Mouse (Mus musculus) cerebellum, adult (tissue): ENCODE data around the gene Rpl23a.

Experiments used
- ATAC-seq: cut with Nextera tagmentation; 2 replicates; pipeline ENCODE4 v1.9.2; 2017; ENCODE audit warnings: mild to moderate bottlenecking, moderate library complexity, mixed read lengths; ENCODE audit not compliant: insufficient number of reproducible peaks, low FRiP score, low TSS enrichment

Gene Rpl23a

DNA sequence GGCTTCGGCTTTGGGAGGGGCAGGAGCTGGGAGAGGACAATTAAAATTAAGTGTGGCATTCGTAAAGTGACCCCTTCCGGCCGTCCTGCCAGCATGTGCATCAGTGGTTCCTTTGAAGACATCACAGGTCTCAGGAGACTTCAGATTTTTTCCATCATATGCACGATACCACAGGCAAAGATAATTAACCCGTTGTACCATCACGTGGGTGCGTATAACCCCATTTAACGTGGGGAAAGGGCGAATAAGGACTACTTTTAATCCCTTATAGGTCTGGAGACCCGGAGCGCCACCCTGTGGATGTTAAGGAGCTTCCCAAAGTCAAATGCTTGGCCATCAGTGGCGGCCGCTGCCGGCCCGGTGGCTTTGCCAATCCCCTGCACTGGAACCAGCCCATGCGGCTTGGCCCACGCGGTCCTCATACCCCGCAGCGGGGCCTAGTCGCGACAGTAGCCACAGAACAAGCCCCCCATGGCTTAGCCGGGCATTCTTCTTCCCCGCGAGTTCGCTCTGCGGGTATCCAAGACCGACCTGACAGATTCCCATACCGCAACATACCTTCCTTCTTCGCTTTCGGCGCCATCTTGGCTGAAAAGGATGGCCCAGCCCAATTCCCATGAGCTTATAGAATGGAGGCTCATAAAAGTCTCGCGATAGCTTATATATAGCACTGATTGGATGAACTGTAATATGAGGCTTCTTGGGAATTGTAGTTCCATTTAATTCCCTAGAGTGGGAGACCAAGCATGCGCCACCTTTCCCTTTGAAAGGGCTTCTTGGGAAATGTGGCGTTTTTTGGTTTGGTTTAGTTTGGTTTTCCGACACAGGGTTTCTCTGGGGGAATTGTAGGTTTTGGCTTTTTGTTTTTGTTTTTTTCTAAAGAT is at the start of gene Rpl23a:
TSS of gene Rpl23a (minus strand) at position 624 of the 884 bp plus-strand sequence.
- peak; percentile 97 for ATAC-seq

DNA sequence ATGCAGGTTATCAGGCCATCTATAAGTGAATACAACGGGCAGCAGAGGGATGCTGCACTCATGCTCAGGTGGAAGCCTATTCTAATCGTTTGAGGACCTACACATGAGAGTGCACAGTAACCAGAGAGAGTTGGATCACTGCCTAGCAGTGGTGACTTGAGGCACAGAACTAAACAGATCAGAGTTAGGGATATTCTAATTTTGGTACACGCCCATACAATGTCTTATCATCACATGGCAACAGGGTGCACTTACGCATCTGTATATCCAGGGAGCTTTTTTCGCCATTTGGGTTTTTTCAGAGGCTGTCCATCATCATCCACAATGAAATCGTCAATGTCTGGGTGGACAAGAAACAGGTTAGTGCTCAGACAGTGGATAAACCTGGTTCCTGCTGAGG is 48.1 kb upstream of the Rpl23a start:
- no peak for ATAC-seq

DNA sequence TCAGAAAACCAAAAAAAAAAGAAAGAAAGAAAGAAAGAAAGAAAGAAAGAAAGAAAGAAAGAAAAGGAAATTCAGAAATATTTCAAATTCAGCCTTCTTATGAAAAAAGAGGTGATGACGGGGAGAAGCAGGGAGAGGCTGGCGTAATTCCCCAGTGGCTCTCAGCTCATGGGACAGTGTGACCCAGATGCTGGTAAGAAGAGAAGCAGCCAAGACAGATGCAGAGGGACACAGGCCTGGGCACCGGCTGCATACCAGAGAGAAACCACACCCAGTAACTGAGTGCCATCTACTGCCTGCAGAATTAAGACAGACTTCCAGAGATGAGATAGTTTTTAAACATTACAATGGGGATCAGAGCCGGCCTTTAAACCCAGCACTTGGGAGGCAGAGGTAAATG is 40.2 kb upstream of the Rpl23a start:
- ATAC-seq = no peak

DNA sequence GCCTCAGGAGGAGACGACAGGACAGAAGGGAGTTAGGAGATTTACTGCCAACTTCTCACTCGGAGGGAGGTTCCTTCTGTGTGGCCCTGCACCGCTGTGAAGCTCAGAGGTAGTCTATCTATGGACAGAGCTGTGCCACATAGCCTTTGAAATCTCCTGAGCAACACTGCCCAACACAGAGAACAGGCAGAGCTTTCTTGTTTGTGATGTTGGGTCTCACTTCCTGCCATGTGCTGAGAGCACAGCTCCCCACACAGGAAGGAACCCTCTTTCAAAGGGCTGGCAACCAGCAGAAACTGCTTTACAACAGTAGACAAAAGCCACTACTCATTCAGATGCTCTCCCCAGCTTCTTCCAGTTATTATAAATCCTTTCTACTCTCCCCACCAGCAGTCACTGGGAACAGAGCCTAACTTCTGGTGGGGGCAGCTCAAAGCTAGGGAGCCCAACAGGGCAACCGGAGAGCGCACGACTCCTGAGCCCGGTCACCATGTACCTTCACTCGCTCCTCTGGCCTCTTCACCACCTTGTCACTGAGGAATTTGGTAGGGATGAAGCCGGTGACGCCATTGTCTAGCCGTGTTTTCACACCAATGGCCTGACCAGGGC is 32.4 kb upstream of the Rpl23a start:
- no peak for ATAC-seq

DNA sequence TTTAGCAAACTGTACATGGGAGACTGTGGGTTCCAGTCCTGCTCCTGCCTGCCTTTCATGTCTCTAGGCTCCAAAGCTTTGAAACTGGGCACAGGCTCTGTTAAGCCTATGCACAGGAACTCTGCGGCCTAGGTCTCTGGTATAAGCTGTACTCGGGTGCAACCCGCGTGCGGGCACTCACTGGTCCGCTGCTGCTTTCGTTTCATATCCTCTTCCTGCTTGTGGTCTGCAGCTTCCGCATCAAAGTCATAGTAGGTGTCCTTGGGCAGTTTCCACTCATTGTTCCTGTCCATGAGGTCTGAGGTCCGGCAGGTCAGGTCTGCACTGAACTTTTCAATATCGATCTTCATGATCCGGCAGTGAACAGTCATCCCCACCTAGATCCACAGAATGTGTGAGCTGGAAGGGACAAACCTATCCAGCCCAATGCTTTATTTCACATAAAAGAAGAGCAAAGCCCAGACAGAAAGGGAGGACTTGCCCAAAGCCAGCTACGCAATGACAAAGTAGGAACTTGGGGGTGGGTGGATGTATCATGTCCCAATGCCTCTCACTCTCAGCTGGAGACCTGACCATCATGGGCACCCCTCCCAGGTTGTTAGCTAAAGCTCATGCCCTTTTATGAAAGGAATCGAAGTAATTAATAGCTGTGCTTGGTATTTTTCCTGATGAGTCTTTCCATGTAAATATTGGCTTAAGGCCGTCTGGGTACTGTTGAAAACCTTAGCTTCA is 29.9 kb upstream of the Rpl23a start:
- no peak for ATAC-seq

DNA sequence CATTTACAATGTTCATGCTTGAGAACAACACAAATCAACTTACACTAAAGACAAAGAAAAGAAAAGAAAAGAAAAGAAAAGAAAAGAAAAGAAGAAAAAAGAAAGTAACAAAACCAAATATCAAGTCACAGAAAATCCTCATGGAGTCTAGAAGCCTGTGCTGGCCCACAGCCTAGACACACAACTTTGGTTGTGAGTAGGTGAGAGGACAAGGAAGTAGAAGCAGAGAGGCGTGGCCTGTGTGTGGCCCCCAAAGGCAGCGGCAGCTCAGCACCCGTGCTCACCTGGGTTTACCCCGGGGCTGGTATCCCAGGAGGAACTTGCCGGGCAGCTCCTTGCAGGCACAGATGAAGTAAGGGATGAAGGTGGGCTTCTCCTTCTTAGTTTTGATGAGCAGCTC is 28.1 kb upstream of the Rpl23a start:
- ATAC-seq = no peak

DNA sequence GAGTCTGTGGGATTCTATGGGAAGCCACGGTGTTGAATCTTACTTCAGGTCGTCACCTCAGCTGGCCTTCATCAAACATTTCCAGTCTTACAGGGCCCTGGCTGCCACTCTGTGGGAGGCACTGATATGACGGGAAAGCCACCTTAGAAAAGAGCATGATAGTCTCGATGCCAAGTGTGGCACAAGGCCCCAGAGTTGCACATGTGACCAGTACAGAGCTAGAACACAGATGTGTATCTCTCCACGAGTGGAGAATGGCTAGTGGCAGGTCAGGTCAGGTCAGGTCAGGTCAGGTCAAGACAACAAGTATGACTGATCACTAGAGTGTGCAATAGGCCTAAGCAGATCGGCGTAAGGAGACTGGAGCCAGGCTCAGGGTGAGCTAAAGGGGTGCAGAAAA is 27.2 kb upstream of the Rpl23a start:
- ATAC-seq = no peak

DNA sequence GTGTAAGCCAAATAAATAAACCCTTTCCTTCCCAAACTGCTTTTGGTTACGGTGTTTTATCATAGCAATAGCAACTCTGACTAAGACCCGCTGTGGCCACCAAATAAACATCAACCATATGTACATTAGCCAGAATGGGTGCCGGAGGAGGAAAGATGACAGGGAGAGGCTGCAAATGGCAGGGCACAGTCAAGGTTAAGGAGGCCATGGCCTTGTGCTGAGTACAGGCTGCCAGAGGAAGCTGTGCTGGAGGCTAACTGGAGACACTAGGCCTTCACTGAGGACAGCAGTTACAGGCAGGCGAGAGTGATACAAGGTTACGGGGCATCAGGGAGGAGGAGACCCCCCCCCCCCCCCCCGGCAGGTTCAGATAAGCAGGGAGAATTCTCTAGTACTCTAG is 26.5 kb upstream of the Rpl23a start:
- ATAC-seq = no peak

DNA sequence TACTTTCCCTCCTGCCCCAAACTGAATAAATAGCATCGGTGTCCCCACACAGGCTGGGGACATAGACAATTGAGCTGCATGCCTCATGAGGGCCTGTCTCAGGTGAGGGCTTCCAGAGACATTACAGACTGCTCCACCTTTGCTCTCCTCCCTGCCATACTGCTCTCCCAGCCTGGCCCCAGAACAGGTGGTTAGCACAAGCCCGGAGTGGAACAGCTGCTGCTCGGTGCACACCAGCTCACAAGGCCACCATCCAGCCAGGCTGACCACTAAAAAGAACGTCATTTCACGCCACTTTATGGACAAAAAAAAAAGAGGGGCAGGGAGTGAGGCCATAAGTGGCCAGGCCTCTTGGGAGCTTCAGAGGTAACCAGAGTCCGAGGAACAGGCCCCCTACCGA is 23.8 kb upstream of the Rpl23a start:
- ATAC-seq = no peak

DNA sequence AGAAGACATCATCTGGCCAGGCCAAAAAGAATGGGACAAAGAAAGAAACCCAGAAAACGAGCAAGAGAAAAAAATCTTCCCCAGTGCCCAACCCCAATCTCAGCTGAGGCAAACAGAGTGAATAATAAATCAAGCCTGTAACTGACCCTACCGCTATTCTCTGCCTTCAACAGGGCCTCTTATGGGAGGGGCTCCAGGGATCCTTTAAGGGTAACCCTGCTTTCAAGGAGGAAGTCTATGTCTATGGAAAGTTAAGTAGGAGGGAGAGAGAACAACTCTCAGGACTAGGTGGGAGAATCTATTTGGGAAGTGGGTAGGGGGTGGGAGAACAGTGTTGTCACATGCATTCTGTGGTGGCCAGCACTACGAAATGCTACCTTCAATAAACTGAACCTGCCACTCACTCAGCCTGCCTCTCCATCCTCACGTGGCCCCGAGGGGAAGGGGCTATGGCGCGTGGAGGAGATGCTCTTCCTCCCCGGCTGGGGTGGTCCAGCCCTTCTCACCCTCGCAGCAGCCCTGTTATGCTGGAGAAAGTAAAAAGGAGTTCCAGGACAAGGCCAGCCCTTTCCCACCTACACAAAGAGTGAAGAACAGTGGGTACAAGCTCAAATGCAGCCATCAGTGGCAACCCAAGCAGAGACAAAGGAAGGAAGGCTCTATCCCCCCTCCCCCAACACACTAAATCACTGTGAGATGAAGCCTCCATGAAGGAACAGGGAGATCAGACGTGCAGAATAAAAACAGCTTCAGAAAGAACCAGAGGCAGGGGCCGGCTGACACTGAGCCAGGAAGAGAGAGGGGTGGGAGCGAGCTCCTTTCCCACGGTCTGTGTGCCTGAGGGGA is 22.2 kb upstream of the Rpl23a start:
- ATAC-seq = no peak

DNA sequence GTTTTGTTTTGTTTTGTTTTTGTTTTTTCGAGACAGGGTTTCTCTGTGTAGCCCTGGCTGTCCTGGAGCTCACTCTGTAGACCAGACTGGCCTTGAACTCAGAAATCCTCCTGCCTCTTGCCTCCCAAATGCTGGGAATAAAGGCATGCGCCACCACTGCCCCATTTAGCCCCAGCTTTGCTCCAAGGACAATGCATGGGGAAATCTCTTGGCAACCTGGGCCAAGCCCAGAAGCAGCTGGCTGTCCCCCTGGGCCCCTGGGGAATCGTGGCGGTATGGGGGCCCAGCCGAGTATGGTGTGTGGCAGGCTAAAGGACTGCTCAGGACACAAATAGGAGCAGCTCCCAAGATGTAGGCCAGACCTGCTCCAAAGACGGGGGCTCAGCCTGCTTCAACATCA is 20.9 kb upstream of the Rpl23a start:
- ATAC-seq = no peak

DNA sequence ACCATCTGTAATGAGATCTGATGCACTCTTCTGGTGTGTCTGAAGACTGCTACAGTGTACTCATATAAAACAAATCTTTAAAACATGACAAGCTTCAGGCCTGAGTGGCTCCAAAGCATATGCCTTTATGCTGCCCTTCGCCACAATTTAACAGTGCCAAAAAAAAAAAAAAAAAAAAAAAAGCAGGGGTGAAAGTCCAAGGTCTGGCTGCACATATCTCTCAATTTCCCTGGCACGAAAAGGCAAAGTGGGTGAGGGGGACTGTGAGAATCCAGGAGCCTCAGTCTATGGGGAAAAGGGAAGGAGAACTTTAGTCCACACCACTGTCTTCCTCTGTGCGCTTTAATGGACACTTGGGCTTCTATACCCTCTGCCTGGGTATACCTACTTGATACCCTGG is 19.0 kb upstream of the Rpl23a start:
- no peak for ATAC-seq

DNA sequence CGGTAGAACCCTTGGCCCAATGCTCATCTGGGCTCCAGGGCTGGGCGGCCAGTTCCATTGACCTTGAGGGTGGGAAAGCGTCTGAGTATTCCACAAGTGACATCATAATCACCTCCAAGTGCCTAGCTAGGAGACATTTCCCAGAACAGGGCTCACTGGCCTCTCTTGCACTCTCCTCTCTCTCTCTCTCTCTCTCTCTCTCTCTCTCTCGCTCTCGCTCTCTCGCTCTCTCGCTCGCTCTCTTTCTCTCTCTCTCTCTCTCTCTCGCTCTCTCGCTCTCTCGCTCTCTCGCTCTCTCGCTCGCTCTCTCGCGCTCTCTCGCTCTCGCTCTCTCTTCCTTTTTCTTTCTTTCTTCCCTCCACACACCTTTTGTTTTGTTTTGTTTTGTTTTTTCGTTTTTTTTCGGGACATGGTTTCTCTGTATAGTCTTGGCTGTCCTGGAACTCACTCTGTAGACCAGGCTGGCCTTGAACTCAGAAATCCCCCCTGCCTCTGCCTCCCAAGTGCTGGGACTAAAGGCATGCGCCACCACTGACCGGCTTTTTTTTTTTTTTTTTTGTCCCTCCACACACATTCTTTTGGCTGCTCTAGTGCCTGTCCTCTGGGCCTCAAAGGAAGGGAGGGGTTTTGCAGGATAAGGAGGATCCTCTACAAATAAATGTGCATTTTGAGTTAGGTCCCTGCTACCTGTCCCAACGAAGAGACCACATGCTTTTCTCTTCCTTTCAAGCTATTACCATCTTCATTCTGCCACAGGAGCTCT is 11.9 kb upstream of the Rpl23a start:
- ATAC-seq = no peak

DNA sequence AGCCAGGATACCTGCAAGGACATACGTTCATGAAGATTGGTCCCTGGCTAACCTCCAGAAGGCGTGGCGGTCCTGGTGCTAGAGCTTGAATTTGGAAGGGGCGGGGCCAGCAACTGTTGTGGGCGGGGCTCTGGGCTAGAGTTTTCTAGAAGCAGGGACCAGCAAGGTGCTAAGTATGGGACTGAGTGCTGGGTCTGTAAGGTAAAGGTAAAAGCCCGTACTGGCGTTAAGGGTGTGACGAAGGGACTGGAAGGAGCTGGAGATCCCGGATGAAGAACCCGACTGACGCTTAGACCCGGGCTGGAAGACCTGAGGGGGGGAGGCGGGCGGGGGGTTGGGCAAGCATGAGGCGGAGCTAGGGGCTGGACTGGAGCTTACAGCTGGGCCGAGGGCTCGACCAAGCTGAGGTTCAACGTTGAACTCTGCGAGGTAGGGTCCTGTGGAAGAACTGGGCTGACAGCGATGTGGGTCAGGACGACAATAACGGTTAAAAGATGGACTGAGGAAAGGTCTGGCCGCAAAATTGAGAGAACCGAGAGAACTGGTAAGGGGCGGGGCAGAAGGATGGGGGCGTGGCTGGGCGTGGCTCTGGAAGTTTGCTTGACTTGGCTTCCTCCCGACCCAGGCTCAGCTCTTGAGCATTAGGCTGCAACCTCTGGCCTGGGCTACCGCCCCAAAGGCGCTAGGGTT is 11.2 kb upstream of the Rpl23a start:
- ATAC-seq = no peak

DNA sequence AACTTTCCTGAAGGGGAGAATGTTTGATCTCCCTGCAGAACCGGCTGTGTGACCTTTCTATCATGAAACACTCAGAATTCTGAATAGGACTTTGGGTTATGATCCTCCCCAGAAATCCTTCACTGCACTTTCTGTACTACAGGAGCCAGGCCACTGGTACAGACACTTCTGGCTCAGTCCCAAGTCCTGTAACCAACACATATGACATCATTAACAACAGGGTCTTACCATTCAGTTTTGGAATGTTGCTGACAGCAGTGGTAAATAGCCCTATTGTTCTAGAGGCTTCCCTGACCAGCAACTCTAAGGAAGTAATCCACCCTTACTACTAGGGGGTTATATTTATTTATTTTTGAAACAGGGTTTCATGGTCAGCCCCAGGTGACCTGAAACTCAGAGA is 9.7 kb upstream of the Rpl23a start, which contains the start of gene Proca1:
TSS of gene Proca1 (plus strand) at position 280 of the 400 bp plus-strand sequence.
- ATAC-seq = no peak

DNA sequence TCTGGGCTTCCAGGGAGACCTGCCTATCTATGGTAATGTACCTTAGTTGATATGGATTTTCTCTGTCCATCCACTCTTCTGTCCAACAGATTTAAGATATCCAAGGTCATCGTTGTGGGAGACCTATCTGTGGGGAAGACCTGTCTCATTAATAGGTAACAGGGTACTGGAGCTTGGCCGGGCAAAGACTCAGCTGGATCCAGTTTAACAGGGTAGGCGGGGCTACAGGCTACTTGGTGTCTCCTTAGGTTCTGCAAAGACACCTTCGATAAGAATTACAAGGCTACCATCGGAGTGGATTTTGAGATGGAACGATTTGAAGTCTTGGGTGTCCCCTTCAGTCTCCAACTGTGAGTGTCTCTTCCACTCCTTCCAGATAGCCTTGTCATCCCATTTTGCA is 6.7 kb upstream of the Rpl23a start:
- no peak for ATAC-seq

DNA sequence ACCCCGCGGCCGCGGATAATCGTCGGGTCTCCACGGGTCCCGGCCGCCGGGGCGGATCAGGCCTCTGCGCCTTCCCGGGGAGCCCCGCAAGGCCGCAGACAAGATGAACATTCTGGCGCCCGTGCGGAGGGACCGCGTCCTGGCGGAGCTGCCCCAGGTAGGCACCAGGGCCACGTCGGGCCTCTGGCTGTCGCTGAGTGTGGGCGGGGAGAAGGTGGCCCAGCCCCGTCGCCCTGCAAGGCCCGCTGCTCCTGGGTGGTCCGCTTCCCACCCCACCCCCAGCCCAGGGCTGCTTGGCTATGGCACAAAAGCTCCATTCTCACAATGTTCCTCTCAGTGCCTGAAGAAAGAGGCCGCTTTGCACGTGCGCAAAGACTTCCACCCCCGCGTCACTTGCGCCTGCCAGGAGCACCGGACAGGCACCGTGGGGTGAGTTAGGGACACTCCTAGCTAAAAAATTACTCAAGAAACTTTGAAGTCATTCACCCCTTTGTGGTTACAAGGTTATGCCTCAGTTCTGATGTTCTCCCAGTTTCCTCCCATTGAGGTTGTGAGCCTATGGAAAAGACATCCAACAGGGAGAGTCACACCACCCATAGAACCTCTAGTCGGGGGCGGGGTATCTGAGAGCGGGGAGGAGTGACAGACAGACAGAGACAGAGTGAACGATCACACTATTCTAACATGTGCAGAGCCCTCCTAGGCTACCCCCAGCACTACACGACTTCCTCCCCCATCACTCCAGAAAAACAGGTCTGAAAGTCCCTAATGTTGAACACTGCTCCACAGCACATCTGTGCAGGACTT is 6.1 kb upstream of the Rpl23a start:
- ATAC-seq = no peak
